Mouse (Mus musculus) spleen, postnatal 36 days (tissue): ENCODE measurements around the gene Etv1.
"Not testable (repeated sequence)": the region's sequence is repeated elsewhere in the genome, so short reads cannot be mapped to it uniquely, and the experiment has no call there.

ENCODE experiments used
- DNase-seq, 2 experiments: peaks; one replicate each; pipeline ENCODE4 v3.0.0; 2022; ENCODE audit warnings: low spot score in 2 of 2, mixed read lengths in 1 of 2

Etv1 gene

DNA sequence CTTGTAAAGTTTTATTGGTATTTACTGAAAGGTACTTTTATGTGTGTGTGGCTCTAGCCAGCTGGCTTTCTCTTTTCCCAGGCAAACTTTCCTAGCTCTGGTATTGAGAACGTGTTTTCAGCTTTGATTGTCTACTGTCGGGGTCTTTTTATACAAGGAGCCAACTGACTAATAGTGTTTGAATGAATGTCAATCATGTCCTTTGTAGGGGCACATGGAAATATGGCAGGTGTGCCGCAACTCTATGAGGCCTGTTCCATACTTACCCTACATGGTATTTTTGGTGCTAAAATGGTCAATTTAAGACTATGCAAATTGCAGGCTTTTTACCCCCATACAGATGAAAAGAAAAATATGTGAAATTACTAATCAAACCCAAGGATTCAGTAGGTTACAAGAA is 37.1 kb downstream of the Etv1 start:
- DNase-seq: no peak

DNA sequence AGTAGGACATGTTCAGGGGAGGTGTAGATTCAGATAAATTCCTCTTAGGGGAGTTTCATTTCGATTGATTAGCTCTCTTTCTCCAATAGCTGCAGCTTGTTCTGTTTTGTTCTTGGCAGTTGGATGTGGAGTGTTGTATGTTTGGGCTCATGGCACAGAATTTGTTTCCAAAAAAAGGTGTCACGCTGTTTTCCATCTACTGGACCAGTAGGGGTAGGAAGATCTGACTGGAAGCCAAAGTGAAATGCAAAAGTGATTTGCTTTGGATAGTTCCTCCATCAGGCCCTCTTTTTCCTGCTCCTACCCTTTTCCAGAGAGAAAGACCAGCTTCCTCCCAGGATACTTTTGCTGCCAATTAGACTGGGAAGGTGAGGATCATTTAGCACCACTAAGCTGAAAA is 39.1 kb downstream of the Etv1 start:
- no peak for DNase-seq

DNA sequence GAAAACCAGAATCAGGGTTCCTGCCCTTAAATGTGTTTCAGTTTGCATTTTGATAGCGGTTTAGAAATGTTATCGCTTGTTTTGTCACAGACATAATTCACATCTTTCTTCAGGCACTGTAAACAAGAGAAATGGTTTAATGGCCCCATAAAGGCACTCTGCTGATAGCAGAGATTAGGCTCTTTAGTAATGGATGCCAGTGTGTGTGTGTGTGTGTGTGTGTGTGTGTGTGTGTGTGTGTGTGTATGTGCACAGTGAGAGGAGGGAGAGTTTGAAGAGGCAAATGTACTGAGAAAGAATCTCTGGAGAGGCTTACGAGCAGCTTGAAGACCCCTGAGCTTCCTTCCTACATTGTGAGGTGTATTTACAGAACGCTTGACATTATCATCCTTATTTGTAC is 41.5 kb downstream of the Etv1 start:
- DNase-seq: no peak

- no peak for DNase-seq
Observed at GRCm38 (mm10) chr12:38824405-38824804, 45.2 kb downstream of the Etv1 start.

DNA sequence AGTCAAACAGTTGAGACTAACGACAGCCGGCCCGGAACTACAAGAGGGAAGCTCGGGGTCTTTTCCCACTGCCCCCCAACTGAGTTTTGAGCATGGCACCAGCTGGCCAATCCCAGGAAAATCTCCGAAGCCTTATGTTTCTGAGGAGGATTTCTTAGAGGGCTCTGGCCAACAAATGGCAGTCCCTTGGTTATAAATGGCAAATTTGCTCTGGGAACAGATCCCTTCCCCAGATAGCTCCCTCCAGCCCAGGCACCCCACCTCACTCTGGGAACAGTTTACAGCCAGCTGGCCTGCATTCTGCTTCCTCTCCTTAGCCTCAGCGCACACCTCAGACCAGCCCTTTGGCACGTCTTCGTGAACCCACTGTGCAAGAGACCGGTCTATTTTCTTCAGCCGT is 53.8 kb downstream of the Etv1 start:
- DNase-seq: no peak

DNA sequence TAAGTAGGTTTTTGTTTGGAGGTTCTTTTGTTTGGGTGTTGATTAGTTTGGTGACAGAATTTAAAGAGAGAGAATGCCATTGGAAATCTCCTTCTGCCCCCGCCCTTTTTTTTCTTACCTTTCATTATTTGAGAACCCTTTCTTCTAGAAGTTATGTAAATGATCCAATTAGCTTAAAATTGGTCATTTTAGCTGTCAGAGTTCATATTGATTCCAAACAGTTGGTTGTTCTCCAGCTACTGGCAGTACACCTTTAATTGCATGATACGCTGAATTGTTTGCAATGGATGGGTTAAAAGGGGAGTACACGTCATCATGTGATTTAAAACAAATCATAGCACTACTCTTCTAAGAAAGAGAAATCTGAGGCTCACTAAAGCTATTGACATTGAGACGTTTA is 55.4 kb downstream of the Etv1 start:
- DNase-seq: no peak

- DNase-seq: not testable (repeated sequence)
Observed at GRCm38 (mm10) chr12:38834986-38835385, 55.8 kb downstream of the Etv1 start.

DNA sequence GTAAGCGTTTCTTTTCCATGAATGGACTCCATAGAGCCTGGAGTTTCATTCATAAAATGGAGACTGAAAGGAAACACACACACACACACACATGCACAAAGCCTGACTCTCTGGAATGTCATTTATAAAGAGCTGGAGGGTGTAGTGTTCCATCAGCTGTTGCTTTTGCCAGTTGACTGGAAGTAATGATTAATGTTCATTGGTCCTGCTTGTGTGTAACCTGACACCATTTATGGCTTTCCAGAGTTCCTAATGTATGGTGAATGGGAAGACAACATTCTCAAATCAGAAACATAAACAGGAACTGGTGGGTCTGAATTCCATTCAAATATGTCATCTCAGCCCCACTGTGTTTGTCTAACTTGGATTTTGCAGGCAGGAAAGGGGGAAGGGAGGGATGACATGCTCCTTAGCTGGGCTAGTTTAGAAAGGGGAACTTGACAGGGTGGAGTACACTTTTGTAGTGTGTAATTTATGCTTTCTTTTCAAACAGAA is 64.7 kb downstream of the Etv1 start:
- DNase-seq: no peak

DNA sequence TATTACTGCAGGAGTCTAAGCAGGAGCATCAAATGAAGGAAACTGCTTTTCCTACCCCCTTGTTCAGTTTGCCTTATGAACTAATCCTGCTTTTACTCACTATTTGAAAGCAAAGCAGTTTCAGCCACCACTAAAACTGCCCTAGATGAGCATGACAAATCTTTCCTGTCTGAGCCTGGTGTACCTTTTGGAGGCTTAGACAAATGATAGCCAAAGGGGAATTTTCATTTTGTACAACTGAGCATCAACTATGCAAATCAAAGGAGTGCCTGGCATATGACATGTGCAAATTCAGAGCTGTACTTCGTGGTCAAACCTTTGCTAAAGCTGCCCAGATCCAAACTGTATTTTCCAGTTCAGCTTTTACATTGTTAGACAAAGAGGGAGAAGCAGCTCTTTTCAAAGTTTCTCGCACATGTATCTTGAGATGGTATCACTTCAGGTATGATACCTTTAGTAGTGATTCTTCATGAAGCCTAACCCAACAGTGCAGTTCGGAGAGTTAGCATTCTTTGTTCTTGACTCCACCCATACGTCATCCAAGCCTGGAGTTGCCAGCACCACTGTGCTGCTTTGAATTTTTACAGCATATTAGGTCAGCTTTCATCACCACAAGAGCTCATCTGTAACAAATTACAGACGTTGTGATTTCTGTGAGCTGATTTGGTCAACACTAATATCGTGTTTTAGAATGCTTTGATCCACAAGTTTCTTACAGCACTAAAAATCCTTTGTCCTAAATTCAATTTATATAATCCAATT is 68.5 kb downstream of the Etv1 start:
- DNase-seq: no peak

GRCm38 (mm10) chr12:38849994-38850393 is 70.8 kb downstream of the Etv1 start:
- no peak for DNase-seq

GRCm38 (mm10) chr12:38854274-38854673 is 75.1 kb downstream of the Etv1 start:
- no peak for DNase-seq

- no peak for DNase-seq
Observed at GRCm38 (mm10) chr12:38854751-38855150, 75.6 kb downstream of the Etv1 start.

DNA sequence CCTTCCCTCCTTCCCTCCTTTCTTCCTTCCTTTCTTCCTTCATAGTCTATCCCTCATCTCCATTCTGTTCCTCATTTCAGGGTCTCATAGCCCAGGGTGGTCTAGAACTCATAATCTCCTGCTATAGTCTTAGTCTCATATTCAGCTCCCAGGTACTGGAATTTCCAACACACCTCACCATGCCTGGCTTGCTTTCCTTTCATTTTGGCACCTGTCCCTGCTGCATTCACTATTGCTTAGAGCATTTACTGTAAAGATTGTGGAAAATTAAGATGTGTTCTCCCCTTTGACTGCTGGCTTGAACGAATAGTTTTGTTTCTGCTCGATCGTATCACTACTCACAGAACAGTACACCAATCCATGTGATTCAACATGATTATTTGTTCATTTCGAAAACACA is 80.5 kb downstream of the Etv1 start:
- DNase-seq: no peak

- DNase-seq: no peak
Observed at GRCm38 (mm10) chr12:38860168-38861115, 81.3 kb downstream of the Etv1 start.

DNA sequence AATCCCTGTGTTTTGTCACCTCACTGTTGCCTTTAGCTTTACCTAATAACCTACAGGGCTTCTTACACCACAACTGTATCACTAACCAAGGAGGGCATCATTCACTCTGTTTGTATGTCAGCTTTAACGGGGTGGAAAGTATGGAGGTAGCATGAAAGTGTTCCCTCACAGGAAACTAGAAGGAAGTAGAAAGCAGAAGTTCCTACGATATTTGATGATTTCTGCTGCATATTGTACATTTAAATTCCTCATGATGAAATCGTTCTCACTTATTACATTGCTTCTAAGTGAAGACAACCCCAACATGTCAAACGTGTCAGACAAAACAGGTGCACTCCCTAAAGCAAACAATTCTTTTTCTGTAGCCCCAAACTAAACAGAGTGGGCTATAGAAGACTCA is 84.2 kb downstream of the Etv1 start:
- DNase-seq: peak; percentile 22 to 27

- DNase-seq: peak; percentile 25 to 41
Observed at GRCm38 (mm10) chr12:38863982-38864828, 85.0 kb downstream of the Etv1 start.

GRCm38 (mm10) chr12:38874470-38874995 is 95.4 kb downstream of the Etv1 start:
- DNase-seq: no peak

DNA sequence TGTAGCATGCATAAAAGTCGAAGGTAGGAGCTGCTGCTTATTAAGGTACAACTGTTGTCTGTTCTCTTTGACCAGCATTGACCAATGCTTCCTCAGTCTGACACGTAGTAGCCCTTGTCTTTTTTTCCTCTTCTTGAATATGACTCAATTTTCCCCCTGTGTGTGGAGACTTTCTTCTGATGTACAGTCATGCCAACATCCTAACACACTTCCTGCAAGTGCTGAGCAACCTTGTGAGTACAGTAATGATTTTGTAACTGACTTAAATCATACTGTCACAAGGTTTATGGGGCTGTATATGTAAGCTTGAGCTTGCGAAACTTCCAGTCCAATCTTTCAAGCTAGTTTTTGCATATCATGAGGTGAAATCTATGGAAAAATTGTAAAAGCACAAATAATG is 125.3 kb downstream of the Etv1 start:
- DNase-seq: no peak

GRCm38 (mm10) chr12:38906314-38906713 is 127.1 kb downstream of the Etv1 start:
- DNase-seq: no peak

DNA sequence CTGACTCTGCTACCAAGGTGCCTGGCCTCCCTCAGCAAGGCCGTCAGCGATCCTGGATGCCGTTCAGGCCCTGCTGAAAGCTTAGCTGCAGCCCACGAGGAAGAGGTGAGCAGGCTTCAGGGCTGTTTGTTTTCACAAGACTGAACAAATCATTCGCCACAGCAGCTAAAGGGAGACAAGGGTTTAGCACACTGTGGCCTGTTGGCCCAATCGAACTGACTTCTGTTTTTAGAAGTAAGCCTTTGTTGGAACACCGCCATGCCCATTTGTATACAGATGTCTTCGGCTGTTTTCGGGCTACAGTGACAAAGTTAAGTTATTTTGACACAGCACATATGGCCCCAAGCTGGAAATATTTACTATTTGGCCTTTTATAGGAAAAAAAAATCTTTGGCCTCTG is 127.6 kb downstream of the Etv1 start:
- DNase-seq: no peak

GRCm38 (mm10) chr12:38908947-38909346 is 129.8 kb downstream of the Etv1 start:
- DNase-seq: no peak
